Mouse (Mus musculus) heart, embryonic 12.5 days (tissue): Measurements from ENCODE around the gene Syne4. TPM values are rescaled to one million over a fixed set of nuclear protein-coding genes. Genes with fewer than 3 reads are reported as not detected.

Experiments used
- ATAC-seq: fragments of 200-750 bp; cut with Nextera tagmentation; 2 replicates; pipeline ENCODE4 v1.8.0; 2017; ENCODE audit warnings: moderate TSS enrichment, moderate library complexity; ENCODE audit not compliant: insufficient number of reproducible peaks, low FRiP score
- H3K27ac ChIP-seq: fragments of 300-500 bp; sonication (generic); 2 replicates; pipeline ENCODE4 v1.5.1; 2016; ENCODE audit warnings: mild to moderate bottlenecking, moderate library complexity; ENCODE audit not compliant: poor library complexity, severe bottlenecking
- H3K27me3 ChIP-seq: fragments of 300-500 bp; sonication (generic); replicated peaks from 2 replicates; pipeline ENCODE4 v1.6.1; 2016; ENCODE audit warnings: mild to moderate bottlenecking, moderate library complexity
- H3K36me3 ChIP-seq: fragments of 300-500 bp; sonication (generic); 2 replicates; pipeline ENCODE4 v1.6.1; 2016; ENCODE audit warnings: mild to moderate bottlenecking, moderate library complexity
- H3K4me1 ChIP-seq: fragments of 300-500 bp; sonication (generic); replicated peaks from 2 replicates; pipeline ENCODE4 v1.6.1; 2016; ENCODE audit warnings: mild to moderate bottlenecking
- H3K4me2 ChIP-seq: fragments of 300-500 bp; sonication (generic); 2 replicates; pipeline ENCODE4 v1.6.1; 2016; ENCODE audit warnings: mild to moderate bottlenecking, moderate library complexity
- H3K4me3 ChIP-seq: fragments of 300-500 bp; sonication (generic); 2 replicates; pipeline ENCODE4 v1.5.1; 2016; ENCODE audit warnings: mild to moderate bottlenecking
- H3K9ac ChIP-seq: fragments of 300-500 bp; sonication (generic); 2 replicates; pipeline ENCODE4 v1.6.1; 2016; ENCODE audit warnings: mild to moderate bottlenecking, moderate library complexity
- H3K9me3 ChIP-seq: fragments of 300-500 bp; sonication (generic); replicated peaks from 2 replicates; pipeline ENCODE4 v1.6.1; 2016; ENCODE audit warnings: mild to moderate bottlenecking, moderate library complexity
- WGBS: fragments of 180-500 bp; shearing (Covaris S2); methylation state at CpG from one replicate; pipeline ENCODE4 v1.1.7; 2016; 5-methylcytosine and 5-hydroxymethylcytosine counted together
- polyA plus RNA-seq: library from polyadenylated mRNA; unstranded; fragments of >200 nt; fragmentation: Nextera tagmentation; extraction: Ambion mirVana; gene quantifications from 2 replicates; pipeline ENCODE4 v1.2.1, GENCODE M21; 2016

Gene Syne4
- polyA plus RNA-seq, 1 experiment from 2014 or later, result 19.5 TPM

DNA sequence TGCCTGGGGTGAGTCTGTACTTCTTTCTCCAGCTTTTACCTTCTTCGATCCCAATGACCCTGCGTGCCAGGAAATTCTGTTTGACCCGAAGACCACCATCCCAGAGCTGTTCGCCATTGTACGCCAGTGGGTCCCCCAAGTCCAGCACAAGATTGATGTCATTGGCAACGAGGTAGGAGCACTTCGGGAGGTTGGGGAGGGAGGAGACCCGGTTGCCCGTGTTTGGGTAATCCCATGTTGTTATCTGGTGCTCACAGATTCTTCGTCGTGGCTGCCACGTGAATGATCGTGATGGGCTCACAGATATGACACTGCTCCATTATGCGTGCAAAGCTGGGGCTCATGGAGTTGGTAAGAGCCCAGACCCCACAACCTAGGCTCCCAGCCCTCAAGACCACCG, 17.8 kb upstream of the Syne4 start:
- ATAC-seq, result no peak
- H3K27me3 ChIP-seq, result no peaks in the 10 kb centered on the region
- no peak overlapping the region for H3K9ac ChIP-seq
- no peaks in the 10 kb centered on the region for H3K9me3 ChIP-seq
- 0 out of 2 replicates have a peak, but pooled peaks cover 8% of the 10 kb centered on the region for H3K4me1 ChIP-seq
- peaks cover 27% of the 10 kb centered on the region for H3K36me3 ChIP-seq
- 82% methylated on average over 15 of the region's 15 CpGs for WGBS
- no peak overlapping the region for H3K4me2 ChIP-seq
- H3K27ac ChIP-seq, result no peak overlapping the region
- H3K4me3 ChIP-seq, result no peak overlapping the region

DNA sequence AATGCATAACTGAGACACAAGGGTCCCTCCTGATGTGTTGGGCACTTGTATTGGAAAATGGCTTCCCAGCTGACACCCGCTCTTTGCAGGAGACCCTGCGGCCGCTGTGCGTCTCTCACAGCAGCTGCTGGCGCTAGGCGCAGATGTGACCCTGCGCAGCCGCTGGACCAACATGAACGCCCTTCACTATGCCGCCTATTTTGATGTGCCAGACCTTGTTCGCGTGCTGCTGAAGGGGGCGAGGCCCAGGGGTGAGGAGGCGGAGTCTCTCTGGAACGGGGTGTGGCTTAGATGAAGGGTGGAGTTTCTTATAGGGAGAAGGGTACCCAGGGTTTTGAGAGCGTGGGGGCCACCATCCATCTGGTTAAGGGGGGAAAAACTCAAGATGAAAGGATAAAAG, 17.3 kb upstream of the Syne4 start:
- H3K9ac ChIP-seq, result no peak overlapping the region

DNA sequence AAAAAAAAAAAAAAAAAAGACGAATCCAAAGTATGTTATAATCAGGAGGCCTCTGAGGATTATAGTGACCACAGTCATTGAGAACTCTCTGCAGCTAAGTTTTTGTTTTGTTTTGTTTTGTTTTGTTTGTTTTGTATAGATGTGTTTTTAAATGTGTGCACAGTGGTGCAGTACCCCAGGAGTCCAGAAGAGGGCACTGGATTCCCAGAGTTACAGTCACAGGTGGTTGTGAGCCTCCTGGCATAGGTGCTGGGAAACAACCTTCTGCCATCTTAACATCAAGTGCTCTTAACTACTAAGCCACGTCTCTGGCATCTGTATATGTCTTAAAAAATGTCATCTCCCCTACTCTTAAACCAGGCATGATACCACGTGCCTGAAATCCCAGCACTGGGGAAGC, 13.7 kb upstream of the Syne4 start:
- 42% methylated on average over 3 of the region's 3 CpGs for WGBS
- Histone ChIP-seq H3K27ac (no peak overlapping the region), H3K9me3 (no peaks in the 10 kb centered on the region), H3K4me2 (no peak overlapping the region), H3K4me3 (no peak overlapping the region), H3K9ac (no peak overlapping the region), H3K27me3 (no peaks in the 10 kb centered on the region), H3K36me3 (peaks cover 38% of the 10 kb centered on the region), H3K4me1 (no peaks in the 10 kb centered on the region)
- ATAC-seq, result no peak

More for the DNA sequence above, 17.3 kb upstream of the Syne4 start:
- ATAC-seq, result no peak
- H3K9me3 ChIP-seq, result no peaks in the 10 kb centered on the region
- 73% methylated on average over 16 of the region's 16 CpGs for WGBS
- peaks cover 31% of the 10 kb centered on the region for H3K36me3 ChIP-seq
- H3K27ac ChIP-seq, result no peak overlapping the region
- H3K4me2 ChIP-seq, result no peak overlapping the region
- no peak overlapping the region for H3K4me3 ChIP-seq
- no peaks in the 10 kb centered on the region for H3K27me3 ChIP-seq
- 0 out of 2 replicates have a peak, but pooled peaks cover 5% of the 10 kb centered on the region for H3K4me1 ChIP-seq

DNA sequence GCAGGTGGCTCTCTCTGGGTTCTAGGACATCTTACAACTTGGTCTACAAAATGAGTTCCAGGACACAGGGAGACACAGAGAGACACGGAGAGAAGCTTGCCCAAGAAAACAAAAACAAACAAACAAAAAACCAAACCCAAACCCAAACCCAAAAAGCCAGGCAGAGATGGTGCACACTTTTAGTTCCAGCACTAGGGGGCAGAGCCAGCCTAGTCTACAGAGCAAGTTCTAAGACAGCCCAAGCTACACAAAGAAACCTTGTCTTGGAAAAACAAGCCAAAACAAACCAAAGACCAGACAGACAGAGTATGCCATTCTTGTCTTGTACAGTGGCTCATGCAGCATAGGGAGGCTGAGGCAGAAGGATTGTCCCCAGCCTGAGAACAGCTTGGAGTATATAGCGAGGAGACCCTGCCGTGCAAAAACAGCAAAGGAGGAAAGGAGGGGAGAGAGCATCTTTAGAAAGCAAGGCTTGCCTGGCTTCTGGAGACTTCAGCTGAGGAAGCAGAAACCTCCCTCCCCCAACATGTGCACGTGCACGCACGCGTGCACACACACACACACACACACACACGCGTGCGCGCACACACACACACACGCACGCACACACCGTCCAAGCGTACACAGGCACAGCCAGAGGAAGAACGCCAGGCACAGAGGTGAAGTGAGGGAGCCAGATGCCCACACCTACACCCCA, 8.4 kb upstream of the Syne4 start:
- H3K27ac ChIP-seq, result no peak overlapping the region
- H3K36me3 ChIP-seq, result peaks cover 24% of the 10 kb centered on the region

DNA sequence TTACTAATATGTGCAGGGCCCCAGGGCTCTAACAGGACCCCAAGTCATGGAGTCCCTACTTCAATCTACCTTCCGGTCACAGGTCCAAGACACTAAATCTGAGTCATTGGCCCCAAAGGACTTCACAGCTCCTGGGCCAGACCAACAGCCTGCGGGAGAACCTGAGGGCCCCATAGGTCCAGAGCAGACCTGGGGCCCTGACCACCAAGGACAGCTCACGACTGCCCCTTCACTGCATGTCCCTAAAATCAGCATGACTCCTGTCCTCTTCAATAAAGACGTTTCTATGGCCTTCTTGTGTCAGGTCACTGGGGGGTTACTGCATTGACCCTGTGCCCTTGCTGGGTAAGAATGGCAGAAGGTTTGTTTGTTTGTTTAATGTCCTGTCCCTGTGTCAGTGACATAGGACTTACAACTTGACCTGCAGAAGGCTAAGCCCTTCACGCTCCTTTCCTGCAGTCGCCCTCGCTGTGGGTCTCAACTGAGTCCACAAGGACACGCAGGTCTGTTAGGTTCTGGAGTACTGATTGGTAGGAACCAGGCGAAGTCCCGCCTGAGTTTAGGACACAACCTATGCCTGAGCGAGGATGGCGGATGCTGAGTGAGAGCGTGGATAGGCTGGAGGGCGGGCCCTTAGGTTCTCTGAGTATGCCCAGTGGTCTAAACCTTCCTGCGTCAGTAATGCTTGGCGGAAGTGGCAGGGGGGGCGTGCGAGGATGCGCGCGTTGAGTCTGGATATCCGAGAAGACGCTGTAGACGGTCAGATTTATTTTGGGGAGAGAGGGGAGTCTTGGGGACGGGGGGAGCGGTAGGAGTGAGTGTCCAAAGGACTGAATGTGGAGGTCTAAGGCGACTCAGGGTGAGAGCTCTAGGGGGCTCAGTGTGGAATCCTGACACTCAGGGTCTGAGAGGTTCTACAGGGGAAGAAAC, 6.3 kb upstream of the Syne4 start, which contains the start of gene Alkbh6:
TSS of gene Alkbh6 (plus strand) at position 642 of the 930 bp plus-strand sequence.
- H3K36me3 ChIP-seq, result peaks cover 34% of the 10 kb centered on the region
- ATAC-seq, result peak; percentile 99

More for the DNA sequence above, 8.4 kb upstream of the Syne4 start:
- no peak overlapping the region for H3K4me2 ChIP-seq
- H3K9ac ChIP-seq, result no peak overlapping the region
- peaks cover 16% of the 10 kb centered on the region for H3K4me1 ChIP-seq
- H3K27me3 ChIP-seq, result no peaks in the 10 kb centered on the region
- ATAC-seq, result no peak
- H3K9me3 ChIP-seq, result no peaks in the 10 kb centered on the region
- 95% methylated on average over 16 of the region's 16 CpGs for WGBS
- no peak overlapping the region for H3K4me3 ChIP-seq

DNA sequence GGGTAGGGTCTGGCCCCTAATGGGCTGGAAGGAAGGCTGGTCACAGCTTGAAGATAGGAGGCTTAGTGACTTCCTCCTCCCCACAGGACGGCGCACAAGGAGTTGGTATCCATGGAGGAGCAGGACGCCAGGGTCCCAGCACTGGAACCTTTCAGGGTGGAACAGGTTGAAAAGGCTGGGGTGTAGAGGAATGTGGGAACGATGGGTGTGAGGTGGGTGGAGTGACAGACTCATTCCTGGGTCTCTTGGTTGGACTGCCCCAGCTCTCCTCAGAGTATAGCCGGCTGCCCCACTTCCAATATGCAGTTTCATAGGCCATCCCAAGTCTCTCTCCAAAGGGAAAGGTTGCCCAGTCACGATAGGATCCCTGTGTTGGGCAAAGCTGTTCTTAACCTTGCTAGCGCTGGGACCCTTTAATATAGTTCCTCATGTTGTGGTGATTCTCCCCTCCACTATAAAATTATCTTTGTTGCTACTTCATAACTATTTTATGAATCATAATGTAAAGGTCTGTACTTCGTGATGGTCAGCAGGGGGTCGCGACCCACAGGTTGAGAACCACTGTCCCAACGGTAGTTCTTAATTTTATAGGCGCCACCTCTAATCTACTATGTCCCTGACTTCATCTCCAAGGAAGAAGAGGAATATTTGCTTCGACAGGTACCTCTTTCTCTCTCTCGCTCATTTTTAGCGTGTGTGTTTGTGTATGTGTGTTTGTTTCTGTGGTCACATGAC, 5.0 kb upstream of the Syne4 start:
- Histone ChIP-seq H3K4me1 (peaks cover 19% of the 10 kb centered on the region), H3K36me3 (peaks cover 31% of the 10 kb centered on the region), H3K27me3 (0 out of 2 replicates have a peak, but pooled peaks cover 3% of the 10 kb centered on the region), H3K4me2 (peak overlapping the region; percentile 94), H3K9ac (peak overlapping the region; percentile 77), H3K9me3 (no peaks in the 10 kb centered on the region), H3K4me3 (peak overlapping the region; percentile 74), H3K27ac (no peak overlapping the region)
- 54% methylated on average over 15 of the region's 15 CpGs for WGBS
- no peak for ATAC-seq

More for the DNA sequence above, 6.3 kb upstream of the Syne4 start, which contains the start of gene Alkbh6:
- Histone ChIP-seq H3K27ac (peak within 1 kb of the TSS; percentile 81), H3K4me3 (peak within 1 kb of the TSS; percentile 74), H3K9me3 (no peaks in the 10 kb centered on the region), H3K27me3 (no peaks in the 10 kb centered on the region), H3K4me1 (peaks cover 16% of the 10 kb centered on the region), H3K9ac (peak within 1 kb of the TSS; percentile 77), H3K4me2 (peak within 1 kb of the TSS; percentile 94)
- 4% methylated on average over 27 of the region's 27 CpGs for WGBS

DNA sequence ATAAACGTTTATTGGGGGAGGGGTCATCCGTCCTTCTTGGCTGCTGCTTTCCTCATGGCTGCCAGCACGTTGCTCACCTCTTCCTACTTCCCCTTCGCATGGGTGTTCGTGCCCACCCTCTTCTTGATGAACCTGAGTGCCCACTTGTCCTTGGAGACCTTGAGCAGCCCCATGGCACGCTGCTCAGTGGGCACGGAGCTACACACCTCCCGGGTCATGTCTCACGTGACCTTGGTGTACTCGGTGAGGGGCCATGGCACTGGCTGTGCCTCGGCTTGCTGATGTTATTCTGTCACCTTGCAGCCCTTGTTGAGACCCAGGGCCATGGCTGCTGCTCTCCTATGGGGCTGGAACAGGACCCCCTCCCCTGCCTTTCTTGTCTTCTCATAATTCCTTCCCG, 4.5 kb upstream of the Syne4 start:
- WGBS, result 83% methylated on average over 12 of the region's 12 CpGs
- Histone ChIP-seq H3K4me2 (no peak overlapping the region), H3K36me3 (peaks cover 31% of the 10 kb centered on the region), H3K27me3 (0 out of 2 replicates have a peak, but pooled peaks cover 3% of the 10 kb centered on the region), H3K9me3 (no peaks in the 10 kb centered on the region), H3K27ac (no peak overlapping the region), H3K4me1 (peaks cover 25% of the 10 kb centered on the region), H3K4me3 (no peak overlapping the region), H3K9ac (no peak overlapping the region)
- ATAC-seq, result no peak

DNA sequence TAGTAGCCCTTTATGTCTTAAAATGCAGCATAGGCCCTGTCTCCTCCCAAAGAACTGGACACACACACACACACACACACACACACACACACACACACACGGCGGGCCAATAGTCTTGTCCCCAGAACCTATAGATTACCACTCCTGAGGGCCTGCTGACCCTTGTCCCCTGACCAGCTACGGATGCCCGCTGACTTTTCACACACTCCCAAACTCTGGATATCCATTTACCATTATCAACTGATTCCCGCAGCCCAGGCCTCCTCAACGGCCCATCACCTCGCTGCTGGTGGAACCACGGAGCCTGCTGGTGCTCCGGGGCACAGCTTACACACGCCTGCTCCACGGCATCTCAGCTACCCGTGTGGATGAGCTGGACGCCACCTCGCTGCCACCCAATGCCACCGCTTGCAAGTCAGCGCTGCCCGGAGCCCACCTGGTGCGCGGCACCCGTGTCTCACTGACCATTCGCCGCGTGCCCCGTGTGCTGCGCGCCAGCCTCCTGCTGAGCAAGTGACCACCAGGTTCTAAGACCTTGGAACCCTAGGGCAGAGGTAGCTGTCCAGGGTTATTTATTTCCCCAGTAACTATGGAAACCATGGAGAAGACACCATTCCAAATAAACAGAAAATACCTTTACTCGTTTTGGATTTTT, 814 bp upstream of the Syne4 start:
- H3K9me3 ChIP-seq, result no peaks in the 10 kb centered on the region
- peaks cover 24% of the 10 kb centered on the region for H3K4me1 ChIP-seq
- no peak for ATAC-seq
- no peak overlapping the region for H3K27ac ChIP-seq
- H3K9ac ChIP-seq, result no peak overlapping the region
- whole genome bisulfite sequencing, result 48% methylated on average over 27 of the region's 27 CpGs
- H3K27me3 ChIP-seq, result 0 out of 2 replicates have a peak, but pooled peaks cover 3% of the 10 kb centered on the region
- H3K36me3 ChIP-seq, result peaks cover 28% of the 10 kb centered on the region
- no peak overlapping the region for H3K4me2 ChIP-seq
- no peak overlapping the region for H3K4me3 ChIP-seq

DNA sequence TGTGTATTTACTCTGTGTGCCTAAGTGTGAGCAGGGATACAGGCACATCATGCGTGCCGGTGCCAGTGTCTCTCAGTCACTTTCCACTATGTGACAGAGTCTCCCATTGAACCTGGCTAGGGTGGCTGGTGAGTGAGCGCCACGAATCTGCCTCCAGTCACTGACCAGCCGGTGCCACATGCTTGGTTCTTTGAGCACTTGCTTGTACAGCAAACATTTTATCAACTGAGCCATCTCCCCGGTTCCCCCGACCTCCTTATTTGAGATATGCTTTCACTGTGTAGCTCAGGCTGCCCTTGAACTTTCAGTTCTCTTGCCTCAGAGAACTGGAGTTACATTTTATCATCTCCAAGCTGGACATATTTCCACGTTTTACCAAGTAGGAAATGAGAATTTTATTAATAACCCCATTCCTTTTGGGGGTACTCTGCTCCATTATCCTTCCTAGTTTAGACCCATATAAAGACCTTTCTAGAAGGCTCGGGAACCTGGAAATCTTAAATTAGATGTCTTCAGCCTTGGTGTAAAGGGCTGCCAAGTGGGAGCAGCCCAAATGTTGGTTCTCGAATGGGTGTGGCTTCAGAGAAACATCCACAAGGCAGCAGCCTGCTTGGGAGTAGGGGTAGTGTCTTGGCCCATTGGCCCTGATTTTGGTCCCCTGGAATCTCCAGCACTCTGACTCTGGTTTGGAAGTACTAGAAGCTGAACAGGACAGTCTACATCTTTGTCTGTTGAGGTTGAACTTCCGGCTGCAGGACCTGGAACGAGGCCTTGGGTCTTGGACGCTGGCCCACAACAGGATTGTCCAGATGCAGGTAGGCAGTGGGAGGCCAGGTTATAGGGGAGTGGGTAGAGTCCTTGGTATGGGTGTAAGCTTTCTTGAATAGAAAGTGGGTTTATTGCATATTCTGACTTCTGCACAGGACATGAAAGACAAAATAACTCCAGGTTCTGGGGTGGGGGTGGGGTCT, 1.2 kb downstream of the Syne4 start:
- WGBS, result 72% methylated on average over 13 of the region's 13 CpGs
- Histone ChIP-seq H3K27me3 (0 out of 2 replicates have a peak, but pooled peaks cover 3% of the 10 kb centered on the region), H3K9me3 (no peaks in the 10 kb centered on the region), H3K4me2 (peak overlapping the region; percentile 68; the same call in 1 of the 2 replicates), H3K9ac (peak overlapping the region; percentile 53; the same call in 1 of the 2 replicates), H3K4me3 (no peak overlapping the region), H3K36me3 (peaks cover 22% of the 10 kb centered on the region), H3K4me1 (peaks cover 15% of the 10 kb centered on the region), H3K27ac (no peak overlapping the region)
- ATAC-seq, result no peak
